Mouse (Mus musculus): ENCODE data around the gene Sppl2b. TPM values are rescaled to one million over a fixed set of nuclear protein-coding genes. Genes with fewer than 3 reads are reported as not detected.

Sppl2b gene
- polyA plus RNA-seq, 1 experiment, result 71.5 TPM

- no peak for DNase-seq (ENCODE audit: low read depth)
Observed at GRCm38 (mm10) chr10:80845055-80845693, 9.9 kb upstream of the Sppl2b start.

- no peak for DNase-seq (ENCODE audit: low read depth)
Observed at GRCm38 (mm10) chr10:80845732-80846131, 9.3 kb upstream of the Sppl2b start.

- no peak for DNase-seq (ENCODE audit: low read depth)
Observed at GRCm38 (mm10) chr10:80848571-80848970, 6.5 kb upstream of the Sppl2b start.

GRCm38 (mm10) chr10:80855749-80856073 lies 636 bp downstream of the Sppl2b start:
- no peak for DNase-seq (ENCODE audit: low read depth)

GRCm38 (mm10) chr10:80856267-80856666 lies 1.2 kb downstream of the Sppl2b start:
- DNase-seq (ENCODE audit: low read depth), result no peak

- DNase-seq (ENCODE audit: low read depth), result no peak
Observed at GRCm38 (mm10) chr10:80856908-80857307, 1.8 kb downstream of the Sppl2b start.

- no peak for DNase-seq (ENCODE audit: low read depth)
Observed at GRCm38 (mm10) chr10:80857386-80857785, 2.3 kb downstream of the Sppl2b start.

GRCm38 (mm10) chr10:80857848-80858247 lies 2.8 kb downstream of the Sppl2b start:
- DNase-seq (ENCODE audit: low read depth), result no peak

GRCm38 (mm10) chr10:80858350-80858935 lies 3.4 kb downstream of the Sppl2b start:
- no peak for DNase-seq (ENCODE audit: low read depth)

- no peak for DNase-seq (ENCODE audit: low read depth)
Observed at GRCm38 (mm10) chr10:80862305-80862704, 7.2 kb downstream of the Sppl2b start.

- no peak for DNase-seq (ENCODE audit: low read depth)
Observed at GRCm38 (mm10) chr10:80864446-80864845, 9.4 kb downstream of the Sppl2b start.

GRCm38 (mm10) chr10:80870993-80871392 lies 15.9 kb downstream of the Sppl2b start:
- no peak for DNase-seq (ENCODE audit: low read depth)

- no peak for DNase-seq (ENCODE audit: low read depth)
Observed at GRCm38 (mm10) chr10:80871581-80871980, 16.5 kb downstream of the Sppl2b start, which contains the start of gene Tmprss9. Tmprss9 (plus strand) TSS chr10:80871848.

GRCm38 (mm10) chr10:80874035-80874434 lies 19.0 kb downstream of the Sppl2b start:
- DNase-seq (ENCODE audit: low read depth), result no peak

- DNase-seq (ENCODE audit: low read depth), result no peak
Observed at GRCm38 (mm10) chr10:80876028-80876427, 21.0 kb downstream of the Sppl2b start.

GRCm38 (mm10) chr10:80876594-80876993 lies 21.5 kb downstream of the Sppl2b start:
- DNase-seq (ENCODE audit: low read depth), result no peak

- DNase-seq (ENCODE audit: low read depth), result no peak
Observed at GRCm38 (mm10) chr10:80880131-80880641, 25.1 kb downstream of the Sppl2b start.

GRCm38 (mm10) chr10:80880901-80881300 lies 25.8 kb downstream of the Sppl2b start:
- no peak for DNase-seq (ENCODE audit: low read depth)

- DNase-seq (ENCODE audit: low read depth), result no peak
Observed at GRCm38 (mm10) chr10:80881301-80881700, 26.2 kb downstream of the Sppl2b start.

- DNase-seq (ENCODE audit: low read depth), result no peak
Observed at GRCm38 (mm10) chr10:80887181-80887580, 32.1 kb downstream of the Sppl2b start.

GRCm38 (mm10) chr10:80895100-80895499 lies 40.0 kb downstream of the Sppl2b start:
- DNase-seq (ENCODE audit: low read depth), result no peak

GRCm38 (mm10) chr10:80895697-80896096 lies 40.6 kb downstream of the Sppl2b start:
- no peak for DNase-seq (ENCODE audit: low read depth)
